Mouse (Mus musculus): ENCODE data around the gene Prdm15.

GRCm38 (mm10) chr16:97805646-97806045 lies 46.0 kb downstream of the Prdm15 start:
- TF ChIP-seq POLR2A (IDR thresholded peaks at IDR 0.05; ENCODE audit: borderline replicate concordance, extremely low read depth, insufficient read depth, insufficient read length, poor library complexity, severe bottlenecking) (no peak), CTCF (IDR thresholded peaks at IDR 0.05; ENCODE audit: borderline replicate concordance, extremely low read depth, insufficient read depth, insufficient read length) (no peak)

Data from brain, embryonic 14.5 days (tissue).